Mouse (Mus musculus) induced T-regulatory cell, adult 2 months (primary cell): ENCODE results near the gene Gm17622.

ENCODE experiments used
- DNase-seq: peaks from one replicate; pipeline ENCODE4 v3.0.0-alpha.2; 2012; ENCODE audit warnings: low read depth

Gm17622 gene

GRCm38 (mm10) chr13:96490433-96490832, at the start of gene Gm17622:
Gene Gm17622 (plus strand): TSS chr13:96490733.
- DNase-seq, result no peak

DNA sequence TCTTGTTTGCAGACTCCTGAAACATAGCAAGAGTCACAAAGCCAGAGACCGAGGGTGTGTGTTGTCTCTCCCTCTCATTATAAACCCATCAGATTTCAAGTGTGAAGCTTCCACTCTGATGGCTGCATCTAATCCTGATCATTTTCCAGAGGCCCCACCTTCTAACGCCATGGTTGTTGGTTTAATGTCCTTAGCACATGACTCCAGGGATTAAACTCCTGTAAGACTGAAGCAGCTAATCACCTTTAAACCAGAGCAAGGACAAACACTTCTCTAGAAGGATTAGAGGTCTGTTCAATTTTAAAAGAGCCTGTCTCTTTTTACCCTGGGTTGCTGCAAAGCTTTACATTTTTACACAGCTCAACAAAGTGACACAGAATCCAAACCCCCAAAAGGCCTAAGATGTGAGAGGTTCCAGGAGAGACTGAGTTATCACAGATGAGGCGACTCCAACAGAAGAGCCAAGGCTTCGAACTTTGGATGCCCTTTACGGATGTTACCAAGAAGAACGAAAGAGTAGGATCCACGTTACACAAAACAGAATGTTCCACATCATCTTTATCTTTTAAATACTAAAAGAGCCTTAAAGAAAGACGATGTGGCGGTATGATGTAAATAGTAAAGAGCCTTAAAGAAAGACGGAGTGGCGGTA, 40.2 kb upstream of the Gm17622 start:
- no peak for DNase-seq

DNA sequence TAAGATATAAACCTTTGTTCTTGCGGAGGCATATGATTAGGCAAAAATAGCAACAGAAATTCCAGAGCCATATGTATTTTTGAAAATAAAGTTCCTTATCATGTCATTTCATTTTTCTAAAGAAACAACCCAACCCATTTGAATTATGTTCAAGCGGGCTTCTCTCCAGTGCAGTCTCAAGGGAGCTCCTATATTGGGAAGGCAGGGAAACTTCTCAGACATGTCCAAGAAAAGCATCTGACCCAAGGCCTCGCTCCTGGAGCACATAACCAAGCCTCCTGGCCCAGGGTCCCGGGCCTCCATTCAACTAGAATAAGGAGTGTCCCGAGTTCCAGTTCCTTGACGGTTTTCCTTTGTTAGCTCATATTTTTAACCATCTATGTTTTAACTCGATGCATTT, 39.7 kb upstream of the Gm17622 start:
- DNase-seq, result no peak

GRCm38 (mm10) chr13:96451386-96452140, 39.0 kb upstream of the Gm17622 start:
- DNase-seq, result no peak

- DNase-seq, result no peak
Measured at GRCm38 (mm10) chr13:96452621-96453020, 37.9 kb upstream of the Gm17622 start.

- DNase-seq, result no peak
Measured at GRCm38 (mm10) chr13:96454288-96454687, 36.2 kb upstream of the Gm17622 start.

GRCm38 (mm10) chr13:96457566-96457965, 33.0 kb upstream of the Gm17622 start:
- no peak for DNase-seq

DNA sequence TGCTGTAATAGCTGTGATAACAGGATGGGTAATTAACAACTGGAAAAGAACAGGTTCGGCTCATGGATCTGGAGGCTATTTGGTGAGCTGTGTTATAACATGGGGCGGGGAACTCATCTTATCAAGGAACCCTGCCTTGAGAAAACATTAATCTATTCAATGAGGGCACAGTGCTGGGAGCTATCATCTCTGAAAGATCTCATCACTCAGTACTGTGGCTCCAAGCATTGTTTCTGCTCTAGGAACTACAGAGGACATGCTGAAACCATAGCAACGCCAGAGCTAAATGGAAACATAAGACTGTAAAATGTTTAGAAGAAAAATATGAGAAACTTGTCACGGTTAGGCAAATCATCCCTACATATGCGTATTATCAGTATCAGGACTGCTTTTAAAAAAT, 32.5 kb upstream of the Gm17622 start:
- no peak for DNase-seq

DNA sequence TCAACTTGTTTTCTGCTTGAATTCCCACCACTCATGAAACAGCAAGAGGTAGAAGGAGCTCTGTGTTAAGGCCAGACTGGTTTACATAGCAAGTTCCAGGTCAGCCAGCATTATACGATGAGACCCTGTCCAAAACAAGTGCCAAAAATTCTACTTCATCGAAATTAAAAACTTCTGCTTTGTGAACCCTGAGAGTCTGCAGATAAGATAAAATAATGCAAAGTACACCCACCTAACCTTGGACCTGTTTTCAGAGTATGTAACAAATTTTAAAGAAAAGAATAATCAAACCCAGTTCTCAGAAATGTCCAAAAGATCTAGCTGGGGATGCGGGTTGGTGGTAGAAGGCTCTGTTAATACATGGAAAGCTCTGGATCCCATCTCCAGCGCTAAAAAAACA, 31.9 kb upstream of the Gm17622 start:
- DNase-seq, result no peak

DNA sequence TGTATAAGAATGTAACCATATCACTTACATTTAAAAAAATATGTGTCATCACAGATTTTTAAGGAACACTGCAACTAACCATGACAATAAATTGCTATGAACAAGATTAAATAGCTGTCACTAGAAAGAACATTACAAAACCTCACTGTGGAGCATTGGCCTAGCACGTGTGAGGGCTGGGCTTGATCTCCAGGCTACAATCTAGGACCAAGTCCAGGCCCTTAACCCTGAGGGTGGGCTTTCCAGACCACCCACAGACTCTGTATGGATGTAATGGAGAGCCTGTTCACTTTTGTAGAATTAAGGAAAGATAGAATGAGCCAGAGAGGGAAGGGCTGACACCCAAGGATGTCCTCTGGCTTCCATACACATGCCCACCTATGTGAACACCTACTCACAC, 27.9 kb upstream of the Gm17622 start:
- DNase-seq, result no peak

DNA sequence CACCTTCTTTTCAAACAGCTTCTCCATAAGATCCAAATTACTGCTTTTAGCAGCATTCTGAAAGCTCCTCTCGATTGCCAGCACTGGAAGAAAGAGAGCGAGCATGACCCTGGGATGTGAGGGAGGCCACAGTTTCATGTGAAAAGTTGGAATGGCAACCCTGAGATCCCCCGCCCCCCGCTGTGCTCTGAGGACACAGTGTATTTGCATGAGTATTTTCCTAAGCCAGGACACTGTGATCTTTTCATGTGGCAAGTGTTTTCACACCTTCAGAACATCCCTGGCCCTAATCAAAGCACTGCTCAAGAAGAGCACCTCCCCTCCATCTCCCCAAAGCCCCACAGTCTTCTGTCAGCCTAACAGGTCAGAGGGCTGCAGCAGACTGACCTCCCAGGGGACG, 25.2 kb upstream of the Gm17622 start:
- no peak for DNase-seq

DNA sequence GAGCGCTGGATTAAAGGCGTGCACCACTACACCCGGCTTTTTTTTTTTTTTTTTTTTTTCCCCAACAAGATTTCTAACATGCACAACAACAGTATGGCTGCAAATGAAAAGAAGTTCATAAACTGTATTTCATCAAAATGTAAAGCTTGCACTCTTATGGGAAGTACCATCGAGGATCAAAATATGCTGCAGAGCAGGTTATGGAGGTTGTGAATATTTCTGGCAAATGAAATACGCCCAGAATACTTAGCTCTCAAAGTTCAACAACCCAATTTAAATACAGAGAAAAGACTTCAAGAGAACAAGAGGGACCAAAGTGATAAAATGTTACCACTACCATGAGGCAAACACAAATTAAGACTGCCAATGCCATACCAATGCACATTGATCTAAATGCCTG, 21.9 kb upstream of the Gm17622 start:
- no peak for DNase-seq

GRCm38 (mm10) chr13:96470556-96470955, 20.0 kb upstream of the Gm17622 start:
- DNase-seq, result no peak

GRCm38 (mm10) chr13:96470957-96471356, 19.6 kb upstream of the Gm17622 start, which contains the start of gene Ankdd1b:
Gene Ankdd1b (minus strand): TSS chr13:96471198.
- no peak for DNase-seq

DNA sequence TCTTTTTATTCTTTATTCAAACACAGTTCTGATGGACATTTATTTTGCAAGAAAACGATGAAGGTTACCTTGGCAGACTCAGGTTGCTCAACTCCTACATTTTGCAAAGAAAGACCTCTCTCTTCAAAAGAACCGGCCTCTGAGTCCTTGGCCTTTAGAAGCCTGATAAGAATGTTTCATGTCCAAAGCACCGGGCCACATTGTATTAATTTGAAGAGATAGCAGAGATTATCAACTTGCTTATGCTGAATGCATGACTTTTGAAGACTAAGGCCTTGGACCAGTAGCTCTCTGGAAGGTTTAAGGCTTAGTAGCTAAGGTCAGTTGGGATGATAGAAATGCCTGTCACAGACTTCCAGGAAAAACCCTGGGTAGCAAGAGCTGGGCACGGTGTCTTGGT, 13.3 kb upstream of the Gm17622 start:
- DNase-seq, result no peak

DNA sequence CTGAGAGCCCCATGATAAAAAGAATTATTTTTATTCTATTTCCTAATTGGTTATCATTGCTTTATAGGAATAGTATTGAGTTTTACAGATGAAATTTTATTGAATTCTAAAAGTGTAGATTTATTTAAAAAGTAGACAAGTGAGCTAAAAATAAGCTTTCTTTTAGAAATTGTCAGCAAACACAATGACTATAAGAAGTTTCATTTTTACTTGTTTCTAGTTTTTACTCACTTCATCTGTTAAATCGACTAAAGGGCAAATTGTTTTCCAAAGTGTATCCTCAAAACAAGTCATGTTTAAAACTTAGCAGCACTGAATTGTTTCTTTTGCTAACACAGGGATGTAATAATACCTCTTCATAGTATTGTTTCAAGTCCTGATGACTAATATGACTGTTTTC, 11.5 kb upstream of the Gm17622 start:
- peak; percentile 52 for DNase-seq

GRCm38 (mm10) chr13:96487230-96487629, 3.3 kb upstream of the Gm17622 start:
- peak; percentile 86 for DNase-seq

GRCm38 (mm10) chr13:96487968-96488367, 2.6 kb upstream of the Gm17622 start:
- no peak for DNase-seq

- DNase-seq, result no peak
Measured at GRCm38 (mm10) chr13:96496630-96497029, 6.1 kb downstream of the Gm17622 start.

GRCm38 (mm10) chr13:96499891-96500290, 9.4 kb downstream of the Gm17622 start:
- no peak for DNase-seq

DNA sequence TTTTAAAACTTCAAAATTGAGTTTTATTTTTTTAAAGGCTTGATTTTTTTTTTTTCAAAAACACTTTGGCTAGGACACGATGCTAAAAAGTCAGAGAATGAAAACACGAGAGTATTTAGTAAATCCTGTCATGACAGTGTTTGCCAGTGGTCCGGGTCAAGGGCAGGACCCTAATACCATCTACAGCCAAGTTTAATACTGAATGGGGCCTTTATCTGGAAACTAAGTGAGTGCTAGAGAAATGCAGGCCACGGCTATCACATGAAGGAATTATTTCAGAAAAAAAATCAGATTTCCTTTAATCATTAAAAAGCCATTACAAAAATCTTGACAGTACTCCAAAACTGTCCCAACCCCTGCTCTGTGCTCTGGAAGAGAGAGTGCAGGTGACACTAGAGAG, 15.1 kb downstream of the Gm17622 start:
- DNase-seq, result no peak

DNA sequence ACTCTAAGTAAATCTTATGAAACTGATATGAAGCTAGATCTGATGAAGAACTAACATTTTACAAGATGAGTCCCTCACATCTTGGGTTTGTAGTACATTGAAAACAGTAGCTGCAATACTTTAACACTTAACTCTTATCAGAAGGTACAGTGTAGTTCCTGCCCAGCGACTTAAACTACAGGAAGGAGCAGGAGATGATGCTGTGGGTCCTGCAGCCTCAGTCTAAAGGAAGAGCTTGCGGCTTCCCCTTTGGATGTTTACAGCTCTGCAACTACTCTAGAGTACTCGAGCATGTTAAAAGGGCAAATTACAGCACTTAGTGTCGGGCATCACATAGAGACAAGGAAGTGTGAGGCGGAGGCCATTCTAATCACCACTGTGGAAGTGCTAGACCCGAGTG, 15.8 kb downstream of the Gm17622 start:
- peak; percentile 56 for DNase-seq

GRCm38 (mm10) chr13:96507541-96507940, 17.0 kb downstream of the Gm17622 start:
- DNase-seq, result no peak

GRCm38 (mm10) chr13:96510635-96511034, 20.1 kb downstream of the Gm17622 start:
- DNase-seq, result peak; percentile 85
